Mouse (Mus musculus): ENCODE measurements around the gene Gimd1. TPM values are rescaled to one million over a fixed set of nuclear protein-coding genes. Genes with fewer than 3 reads are reported as not detected.

Gene Gimd1
- total RNA-seq, 2 experiments from 2014 or later: not detected

Other genes starting within 250 kb of the Gimd1 start
- 10 to 100 TPM; 33.9 to 34.7 TPM for gene Tbck, start 54.3 kb downstream of the Gimd1 start, total RNA-seq (2021)
- gene Aimp1, start 54.5 kb downstream of the Gimd1 start, total RNA-seq (2021): 10 to 100 TPM; 50.3 to 52.9 TPM

All from layer of hippocampus, postnatal 14 days (tissue).